Mouse (Mus musculus): ENCODE measurements around the gene Ctnna3. TPM values are rescaled to one million over a fixed set of nuclear protein-coding genes. Genes with fewer than 3 reads are reported as not detected.

The Ctnna3 gene
- polyA plus RNA-seq, 1 experiment: 0.01 TPM

DNA sequence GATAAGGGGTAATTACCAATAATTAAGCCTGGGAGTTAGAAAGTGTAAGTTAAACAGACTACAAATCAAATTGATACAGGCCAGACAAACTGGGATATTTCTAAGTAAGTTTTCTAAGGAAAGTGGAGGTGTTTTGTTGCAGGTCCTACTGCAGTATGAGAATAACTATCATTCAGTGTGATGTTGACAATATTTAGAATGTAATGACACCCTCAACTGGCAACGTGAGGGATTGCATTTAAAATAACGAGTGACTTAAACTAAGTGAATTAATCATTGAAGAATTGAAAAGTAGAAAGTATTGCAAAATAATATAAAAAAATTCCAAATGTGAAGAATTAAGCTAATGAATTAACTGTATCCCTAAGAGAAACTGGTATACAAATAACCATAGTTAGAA, 49.0 kb downstream of the Ctnna3 start:
- H3K4me3 ChIP-seq (ENCODE audit: insufficient read depth, poor library complexity, severe bottlenecking): no peak overlapping the region
- TF ChIP-seq CTCF (IDR thresholded peaks at IDR 0.05; ENCODE audit: control insufficient read depth, insufficient read depth, insufficient read length) (no peak), CEBPB (IDR thresholded peaks at IDR 0.05; ENCODE audit: low read depth) (no peak), FOSL1 (IDR thresholded peaks at IDR 0.05; ENCODE audit: insufficient read depth, low read length, poor library complexity, severe bottlenecking) (no peak), MAX (IDR thresholded peaks at IDR 0.05) (no peak), MYOG (IDR thresholded peaks at IDR 0.05; ENCODE audit: control insufficient read depth, extremely low read depth, insufficient read length) (no peak), MYOD1 (IDR thresholded peaks at IDR 0.05; ENCODE audit: control insufficient read depth, insufficient read length, low read depth) (no peak), USF1 (IDR thresholded peaks at IDR 0.05; ENCODE audit: low read depth) (no peak)
- H3ac ChIP-seq (ENCODE audit: control insufficient read depth, insufficient read length, low read depth): no peak overlapping the region
- no peaks in the 10 kb centered on the region for H3K79me2 ChIP-seq (ENCODE audit: control insufficient read depth, insufficient read depth)
- H3K79me3 ChIP-seq (ENCODE audit: low read depth): no peaks in the 10 kb centered on the region
- no peaks in the 10 kb centered on the region for H3K36me3 ChIP-seq (ENCODE audit: control insufficient read depth, insufficient read depth)
- H3K27me3 ChIP-seq (ENCODE audit: control insufficient read depth, insufficient read depth, insufficient read length): no peaks in the 10 kb centered on the region

DNA sequence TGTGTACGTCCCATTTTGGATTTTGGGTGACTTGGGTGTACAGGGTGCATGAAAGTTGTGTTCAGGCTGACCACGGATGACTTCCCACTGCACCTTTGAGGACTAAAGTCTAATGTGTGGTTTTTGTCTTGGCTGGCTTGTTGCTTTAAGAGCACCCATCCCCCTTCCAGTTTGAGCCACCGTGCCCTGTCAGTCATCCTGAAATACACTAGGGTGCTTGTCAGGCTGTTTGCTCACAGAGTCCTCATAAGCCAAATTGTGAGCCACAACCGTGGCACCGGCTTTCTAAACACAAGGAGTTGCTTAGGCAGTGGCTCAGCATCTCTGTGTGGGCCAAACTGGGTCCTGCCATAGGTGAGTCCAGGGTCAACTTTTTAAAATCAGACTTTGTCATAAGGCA, 50.2 kb downstream of the Ctnna3 start:
- H3K79me2 ChIP-seq (ENCODE audit: control insufficient read depth, insufficient read depth): no peaks in the 10 kb centered on the region
- no peak overlapping the region for H3ac ChIP-seq (ENCODE audit: control insufficient read depth, insufficient read length, low read depth)
- no peak overlapping the region for H3K4me3 ChIP-seq (ENCODE audit: insufficient read depth, poor library complexity, severe bottlenecking)
- no peaks in the 10 kb centered on the region for H3K79me3 ChIP-seq (ENCODE audit: low read depth)
- TF ChIP-seq CEBPB (IDR thresholded peaks at IDR 0.05; ENCODE audit: low read depth) (no peak), CTCF (IDR thresholded peaks at IDR 0.05; ENCODE audit: control insufficient read depth, insufficient read depth, insufficient read length) (no peak), MAX (IDR thresholded peaks at IDR 0.05) (no peak), MYOG (IDR thresholded peaks at IDR 0.05; ENCODE audit: control insufficient read depth, extremely low read depth, insufficient read length) (no peak)
- no peaks in the 10 kb centered on the region for H3K36me3 ChIP-seq (ENCODE audit: control insufficient read depth, insufficient read depth)
- H3K27me3 ChIP-seq (ENCODE audit: control insufficient read depth, insufficient read depth, insufficient read length): no peaks in the 10 kb centered on the region

DNA sequence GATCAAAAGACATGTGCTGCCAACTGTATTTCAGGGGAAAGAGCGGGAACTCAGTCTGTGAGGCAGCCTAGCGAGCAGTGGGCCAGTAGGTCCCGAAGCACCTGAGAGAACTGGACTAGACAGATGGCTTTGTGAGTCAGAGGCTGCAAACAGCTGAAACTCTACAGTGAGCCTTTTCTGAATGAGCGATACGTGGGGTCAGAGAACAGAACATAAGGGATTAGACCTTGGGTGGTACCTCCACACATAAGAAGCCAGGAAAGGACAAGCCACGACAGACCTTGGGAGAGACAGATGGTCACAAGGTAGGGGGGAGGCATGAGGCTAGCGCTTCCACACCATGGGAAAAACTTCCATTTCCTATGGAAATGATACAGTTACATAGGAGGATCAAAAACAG, 58.4 kb downstream of the Ctnna3 start:
- no peak overlapping the region for H3K4me3 ChIP-seq (ENCODE audit: insufficient read depth, poor library complexity, severe bottlenecking)
- no peak overlapping the region for H3ac ChIP-seq (ENCODE audit: control insufficient read depth, insufficient read length, low read depth)

DNA sequence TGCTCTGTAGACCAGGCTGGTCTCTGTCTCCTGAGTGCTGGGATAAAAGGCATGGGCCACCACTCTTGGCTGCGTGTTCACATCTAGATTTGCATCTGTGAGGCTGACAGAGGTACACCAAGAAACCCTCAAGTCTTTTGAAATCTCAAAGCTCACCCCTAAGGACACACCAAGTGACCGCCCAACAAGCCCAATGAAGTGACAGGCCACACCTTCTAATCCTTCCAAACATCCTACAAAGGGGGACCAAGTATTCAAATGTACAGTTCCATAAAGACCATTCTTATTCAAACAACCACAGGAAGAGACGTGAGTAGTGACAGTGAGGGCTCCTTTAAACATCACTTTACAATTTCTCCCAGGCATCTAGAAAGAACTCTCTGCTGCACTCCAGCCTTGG, 94.1 kb downstream of the Ctnna3 start:
- Histone ChIP-seq H3K36me3 (ENCODE audit: control insufficient read depth, insufficient read depth) (no peaks in the 10 kb centered on the region), H3K79me3 (ENCODE audit: low read depth) (no peaks in the 10 kb centered on the region), H3K79me2 (ENCODE audit: control insufficient read depth, insufficient read depth) (no peaks in the 10 kb centered on the region), H3ac (ENCODE audit: control insufficient read depth, insufficient read length, low read depth) (no peak overlapping the region), H3K27me3 (ENCODE audit: control insufficient read depth, insufficient read depth, insufficient read length) (no peaks in the 10 kb centered on the region), H3K4me3 (ENCODE audit: insufficient read depth, poor library complexity, severe bottlenecking) (no peak overlapping the region)
- TF ChIP-seq MAX (IDR thresholded peaks at IDR 0.05) (no peak), CEBPB (IDR thresholded peaks at IDR 0.05; ENCODE audit: low read depth) (no peak), CTCF (IDR thresholded peaks at IDR 0.05; ENCODE audit: control insufficient read depth, insufficient read depth, insufficient read length) (no peak), USF1 (IDR thresholded peaks at IDR 0.05; ENCODE audit: low read depth) (no peak), MYOG (IDR thresholded peaks at IDR 0.05; ENCODE audit: control insufficient read depth, extremely low read depth, insufficient read length) (no peak), FOSL1 (IDR thresholded peaks at IDR 0.05; ENCODE audit: insufficient read depth, low read length, poor library complexity, severe bottlenecking) (no peak), MYOD1 (IDR thresholded peaks at IDR 0.05; ENCODE audit: control insufficient read depth, insufficient read length, low read depth) (no peak)

More for the DNA sequence above, 58.4 kb downstream of the Ctnna3 start:
- no peaks in the 10 kb centered on the region for H3K27me3 ChIP-seq (ENCODE audit: control insufficient read depth, insufficient read depth, insufficient read length)
- H3K79me3 ChIP-seq (ENCODE audit: low read depth): no peaks in the 10 kb centered on the region
- no peaks in the 10 kb centered on the region for H3K36me3 ChIP-seq (ENCODE audit: control insufficient read depth, insufficient read depth)
- TF ChIP-seq USF1 (IDR thresholded peaks at IDR 0.05; ENCODE audit: low read depth) (no peak), CTCF (IDR thresholded peaks at IDR 0.05; ENCODE audit: control insufficient read depth, insufficient read depth, insufficient read length) (no peak), CEBPB (IDR thresholded peaks at IDR 0.05; ENCODE audit: low read depth) (no peak), MYOG (IDR thresholded peaks at IDR 0.05; ENCODE audit: control insufficient read depth, extremely low read depth, insufficient read length) (no peak), MAX (IDR thresholded peaks at IDR 0.05) (no peak), MYOD1 (IDR thresholded peaks at IDR 0.05; ENCODE audit: control insufficient read depth, insufficient read length, low read depth) (no peak), FOSL1 (IDR thresholded peaks at IDR 0.05; ENCODE audit: insufficient read depth, low read length, poor library complexity, severe bottlenecking) (no peak)
- no peaks in the 10 kb centered on the region for H3K79me2 ChIP-seq (ENCODE audit: control insufficient read depth, insufficient read depth)

DNA sequence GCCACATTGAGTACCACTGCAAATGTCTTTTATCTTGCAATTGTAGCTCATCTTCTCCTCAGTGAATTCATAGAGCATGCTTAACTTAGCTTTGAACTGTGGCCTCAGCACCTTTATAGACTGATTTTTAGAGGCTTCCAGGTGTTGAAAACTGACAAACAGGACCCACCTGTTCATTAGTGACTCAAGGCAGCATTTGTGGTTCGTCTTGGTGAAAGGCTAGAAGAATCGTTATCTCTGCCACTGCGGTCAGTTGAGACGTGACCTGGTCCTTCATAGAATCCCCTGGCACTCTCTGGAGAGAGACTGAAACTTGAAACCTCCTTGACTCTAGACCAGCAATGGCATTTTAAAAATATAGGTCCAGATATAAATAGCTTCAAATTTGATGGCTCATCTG, 96.1 kb downstream of the Ctnna3 start:
- Histone ChIP-seq H3K27me3 (ENCODE audit: control insufficient read depth, insufficient read depth, insufficient read length) (no peaks in the 10 kb centered on the region), H3K4me3 (ENCODE audit: insufficient read depth, poor library complexity, severe bottlenecking) (no peak overlapping the region), H3K79me3 (ENCODE audit: low read depth) (no peaks in the 10 kb centered on the region), H3K79me2 (ENCODE audit: control insufficient read depth, insufficient read depth) (no peaks in the 10 kb centered on the region), H3K36me3 (ENCODE audit: control insufficient read depth, insufficient read depth) (no peaks in the 10 kb centered on the region), H3ac (ENCODE audit: control insufficient read depth, insufficient read length, low read depth) (no peak overlapping the region)
- TF ChIP-seq CTCF (IDR thresholded peaks at IDR 0.05; ENCODE audit: control insufficient read depth, insufficient read depth, insufficient read length): no peak
- TF ChIP-seq FOSL1 (IDR thresholded peaks at IDR 0.05; ENCODE audit: insufficient read depth, low read length, poor library complexity, severe bottlenecking): no peak
- TF ChIP-seq MYOD1 (IDR thresholded peaks at IDR 0.05; ENCODE audit: control insufficient read depth, insufficient read length, low read depth): peak; percentile 69
- no peak for TF ChIP-seq CEBPB (IDR thresholded peaks at IDR 0.05; ENCODE audit: low read depth)
- no peak for TF ChIP-seq MYOG (IDR thresholded peaks at IDR 0.05; ENCODE audit: control insufficient read depth, extremely low read depth, insufficient read length)
- no peak for TF ChIP-seq MAX (IDR thresholded peaks at IDR 0.05)

DNA sequence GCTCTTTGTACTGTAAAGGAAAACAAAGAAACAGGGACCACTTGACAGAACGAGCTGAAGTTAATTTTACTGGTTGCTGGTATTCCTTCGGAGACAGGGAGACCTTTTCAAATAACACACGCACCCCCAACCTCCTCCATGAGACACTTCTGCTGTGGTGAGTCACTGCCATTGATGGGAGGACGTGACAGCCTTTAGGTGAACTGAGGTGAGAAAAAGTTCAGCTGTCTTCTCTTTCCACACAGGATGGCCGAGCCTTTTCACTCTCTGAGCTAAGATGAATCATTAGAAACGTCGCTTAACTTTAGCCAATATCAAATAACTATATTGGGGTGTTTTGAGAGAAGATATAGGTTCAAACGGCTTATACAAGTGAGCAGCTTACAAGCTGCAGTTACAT, 102.5 kb downstream of the Ctnna3 start:
- Histone ChIP-seq H3K79me3 (ENCODE audit: low read depth) (no peaks in the 10 kb centered on the region), H3K4me3 (ENCODE audit: insufficient read depth, poor library complexity, severe bottlenecking) (no peak overlapping the region), H3K79me2 (ENCODE audit: control insufficient read depth, insufficient read depth) (no peaks in the 10 kb centered on the region), H3ac (ENCODE audit: control insufficient read depth, insufficient read length, low read depth) (no peak overlapping the region), H3K36me3 (ENCODE audit: control insufficient read depth, insufficient read depth) (no peaks in the 10 kb centered on the region), H3K27me3 (ENCODE audit: control insufficient read depth, insufficient read depth, insufficient read length) (no peaks in the 10 kb centered on the region)
- TF ChIP-seq FOSL1 (IDR thresholded peaks at IDR 0.05; ENCODE audit: insufficient read depth, low read length, poor library complexity, severe bottlenecking) (no peak), CEBPB (IDR thresholded peaks at IDR 0.05; ENCODE audit: low read depth) (no peak), MYOD1 (IDR thresholded peaks at IDR 0.05; ENCODE audit: control insufficient read depth, insufficient read length, low read depth) (no peak), MAX (IDR thresholded peaks at IDR 0.05) (no peak), MYOG (IDR thresholded peaks at IDR 0.05; ENCODE audit: control insufficient read depth, extremely low read depth, insufficient read length) (no peak), USF1 (IDR thresholded peaks at IDR 0.05; ENCODE audit: low read depth) (no peak), CTCF (IDR thresholded peaks at IDR 0.05; ENCODE audit: control insufficient read depth, insufficient read depth, insufficient read length) (no peak)
